Mouse (Mus musculus) forebrain, postnatal 0 days (tissue): ENCODE data around the gene Zfp646. TPM values are rescaled to one million over a fixed set of nuclear protein-coding genes. Genes with fewer than 3 reads are reported as not detected.

ENCODE experiments used
- ATAC-seq: fragments of 200-750 bp; cut with Nextera tagmentation; 2 replicates; pipeline ENCODE4 v1.8.0; 2017; ENCODE audit warnings: mild to moderate bottlenecking, moderate library complexity
- DNase-seq: peaks from one replicate; pipeline ENCODE4 v3.0.0-alpha.2; 2015
- H3K27ac ChIP-seq: fragments of 300-500 bp; sonication (generic); 2 replicates; pipeline ENCODE4 v1.5.1; 2014; ENCODE audit warnings: low read depth, mild to moderate bottlenecking, antibody characterized with exemption, low read length, moderate library complexity, mixed read lengths
- H3K27me3 ChIP-seq: fragments of 300-500 bp; sonication (generic); 2 replicates; pipeline ENCODE4 v1.6.1; 2014; ENCODE audit warnings: mild to moderate bottlenecking, low read length, mixed read lengths; ENCODE audit not compliant: insufficient read depth
- H3K36me3 ChIP-seq: fragments of 300-500 bp; sonication (generic); 2 replicates; pipeline ENCODE4 v1.6.1; 2014; ENCODE audit warnings: mild to moderate bottlenecking, moderate library complexity; ENCODE audit not compliant: insufficient read depth
- H3K4me1 ChIP-seq: fragments of 300-500 bp; sonication (generic); 2 replicates; pipeline ENCODE4 v1.6.1; 2014; ENCODE audit warnings: antibody characterized with exemption; ENCODE audit not compliant: insufficient read depth
- H3K4me2 ChIP-seq: fragments of 300-500 bp; sonication (generic); 2 replicates; pipeline ENCODE4 v1.6.1; 2014; ENCODE audit warnings: low read depth, mild to moderate bottlenecking, moderate library complexity
- H3K4me3 ChIP-seq: fragments of 300-500 bp; sonication (generic); 2 replicates; pipeline ENCODE4 v1.5.1; 2014; ENCODE audit warnings: low read depth, low read length, mixed read lengths
- H3K9ac ChIP-seq: fragments of 300-500 bp; sonication (generic); 2 replicates; pipeline ENCODE4 v1.6.1; 2014; ENCODE audit warnings: mild to moderate bottlenecking
- H3K9me3 ChIP-seq: fragments of 300-500 bp; sonication (generic); 2 replicates; pipeline ENCODE4 v1.6.1; 2016; ENCODE audit warnings: low read length
- CTCF ChIP-seq: sonication (generic); IDR thresholded peaks from 2 replicates; pipeline ENCODE4 v1.5.1; 2016; ENCODE audit warnings: antibody characterized with exemption, control low read depth, low read depth
- WGBS: fragments of 180-500 bp; shearing (Covaris S2); extraction: QIAGEN DNeasy Blood & Tissue Kit; methylation state at CpG from one replicate; pipeline ENCODE4 v1.1.7; 2014; 5-methylcytosine and 5-hydroxymethylcytosine counted together
- polyA plus RNA-seq: library from polyadenylated mRNA; unstranded; fragments of >200 nt; fragmentation: Nextera tagmentation; extraction: Ambion mirVana; gene quantifications from 2 replicates; pipeline ENCODE4 v1.2.1, GENCODE M21; 2015
- total RNA-seq: library from RNA; depleted of rRNA; stranded (reverse); fragments of >200 nt; gene quantifications from 2 replicates; pipeline ENCODE4 v1.2.3, GENCODE M21; 2014

Gene Zfp646
- total and polyA plus RNA-seq, 2 experiments from 2014 or later = 4.2 to 37.7 TPM

- H3K36me3 ChIP-seq = peaks cover 71% of the 10 kb centered on the region
- H3K4me1 ChIP-seq = no peaks in the 10 kb centered on the region; the same call in 1 of the 2 replicates
- no peak overlapping the region for H3K4me3 ChIP-seq
- H3K9ac ChIP-seq = no peak overlapping the region
- ATAC-seq (no peak), DNase-seq (no peak)
- H3K27ac ChIP-seq = no peak overlapping the region
- no peak overlapping the region for H3K4me2 ChIP-seq
- WGBS = 83% methylated on average over 12 of the region's 12 CpGs
- no peaks in the 10 kb centered on the region for H3K9me3 ChIP-seq
- no peaks in the 10 kb centered on the region for H3K27me3 ChIP-seq
- no peak for TF ChIP-seq CTCF
These were observed 4.4 kb downstream of the Zfp646 start for GRCm38 (mm10) chr7:127880431-127880830.

DNA sequence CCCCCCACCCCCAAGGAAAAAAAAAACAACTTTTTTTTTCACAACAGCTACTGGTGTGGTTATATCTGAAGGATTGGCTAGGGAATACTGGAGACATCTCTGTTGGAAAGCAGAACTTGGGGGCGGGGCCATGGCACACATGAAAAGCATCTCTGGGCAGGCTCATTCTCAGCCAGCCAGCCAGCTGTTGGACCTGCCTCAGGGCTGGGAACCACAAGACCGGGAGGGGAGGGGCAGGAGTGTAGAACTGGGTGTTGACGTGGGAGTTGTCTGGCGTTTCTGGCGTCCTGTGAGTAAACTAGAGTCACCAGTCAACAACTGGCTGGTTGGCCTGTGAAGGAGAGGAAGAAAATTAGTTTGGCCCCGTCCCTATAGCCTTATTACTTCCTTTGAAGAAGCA lies 9.9 kb downstream of the Zfp646 start:
- TF ChIP-seq CTCF = no peak
- Histone ChIP-seq H3K9ac (no peak overlapping the region), H3K36me3 (peaks cover 84% of the 10 kb centered on the region), H3K4me2 (no peak overlapping the region), H3K27me3 (no peaks in the 10 kb centered on the region), H3K4me1 (no peaks in the 10 kb centered on the region), H3K4me3 (no peak overlapping the region), H3K9me3 (no peaks in the 10 kb centered on the region), H3K27ac (no peak overlapping the region)
- whole genome bisulfite sequencing = 74% methylated on average over 6 of the region's 6 CpGs
- DNase-seq (no peak), ATAC-seq (no peak)

- ATAC-seq = no peak
- no peaks in the 10 kb centered on the region for H3K4me1 ChIP-seq
- H3K4me3 ChIP-seq = no peak overlapping the region
- H3K9me3 ChIP-seq = no peaks in the 10 kb centered on the region
- H3K27me3 ChIP-seq = no peaks in the 10 kb centered on the region
- no peak overlapping the region for H3K4me2 ChIP-seq
- H3K27ac ChIP-seq = no peak overlapping the region
- H3K9ac ChIP-seq = no peak overlapping the region
- no peak for DNase-seq
- TF ChIP-seq CTCF = no peak
- WGBS = 93% methylated on average over 6 of the region's 6 CpGs
- peaks cover 80% of the 10 kb centered on the region for H3K36me3 ChIP-seq
These were observed 10.5 kb downstream of the Zfp646 start for GRCm38 (mm10) chr7:127886551-127886950.

- Histone ChIP-seq H3K27ac (no peak overlapping the region), H3K36me3 (peaks cover 74% of the 10 kb centered on the region), H3K4me3 (no peak overlapping the region), H3K4me1 (no peaks in the 10 kb centered on the region), H3K9me3 (no peaks in the 10 kb centered on the region), H3K4me2 (no peak overlapping the region), H3K9ac (no peak overlapping the region), H3K27me3 (no peaks in the 10 kb centered on the region)
- no peak for TF ChIP-seq CTCF
- WGBS = 86% methylated on average over 8 of the region's 8 CpGs
- no peak for ATAC-seq
- DNase-seq = no peak
These were observed 11.2 kb downstream of the Zfp646 start for GRCm38 (mm10) chr7:127887191-127887590.

DNA sequence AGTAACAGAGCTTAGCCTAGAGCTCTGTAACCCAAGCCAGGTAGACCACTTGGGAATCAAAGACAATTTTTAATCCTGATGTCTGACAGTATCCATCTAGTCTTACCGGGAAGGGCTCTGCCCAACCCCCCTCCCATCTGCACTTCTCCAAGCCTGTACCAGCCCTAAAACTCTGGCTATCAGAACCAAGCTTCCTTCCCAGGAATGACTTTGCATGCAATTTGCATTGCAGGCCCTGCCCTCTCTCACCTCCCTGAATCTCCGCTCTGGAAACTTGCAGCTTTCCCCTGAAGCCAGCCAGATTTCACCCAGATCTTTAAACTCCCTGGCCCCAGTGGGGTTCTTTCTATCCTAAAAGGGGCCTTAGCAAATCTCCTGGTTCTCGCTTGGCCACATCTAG lies 11.8 kb downstream of the Zfp646 start:
- no peak for DNase-seq
- Histone ChIP-seq H3K27me3 (no peaks in the 10 kb centered on the region), H3K27ac (no peak overlapping the region), H3K36me3 (peaks cover 72% of the 10 kb centered on the region), H3K9me3 (no peaks in the 10 kb centered on the region), H3K4me3 (no peak overlapping the region), H3K9ac (no peak overlapping the region), H3K4me1 (no peaks in the 10 kb centered on the region), H3K4me2 (no peak overlapping the region)
- no peak for ATAC-seq
- WGBS = 82% methylated on average over 3 of the region's 3 CpGs
- TF ChIP-seq CTCF = no peak

- no peak for ATAC-seq
- H3K36me3 ChIP-seq = peaks cover 67% of the 10 kb centered on the region
- no peak for TF ChIP-seq CTCF
- H3K4me2 ChIP-seq = no peak overlapping the region
- no peak overlapping the region for H3K27ac ChIP-seq
- no peak overlapping the region for H3K4me3 ChIP-seq
- 69% methylated on average over 3 of the region's 3 CpGs for WGBS
- no peaks in the 10 kb centered on the region for H3K4me1 ChIP-seq
- no peaks in the 10 kb centered on the region for H3K27me3 ChIP-seq
- no peaks in the 10 kb centered on the region for H3K9me3 ChIP-seq
- no peak overlapping the region for H3K9ac ChIP-seq
- no peak for DNase-seq
These were observed 12.8 kb downstream of the Zfp646 start for GRCm38 (mm10) chr7:127888821-127889220.

DNA sequence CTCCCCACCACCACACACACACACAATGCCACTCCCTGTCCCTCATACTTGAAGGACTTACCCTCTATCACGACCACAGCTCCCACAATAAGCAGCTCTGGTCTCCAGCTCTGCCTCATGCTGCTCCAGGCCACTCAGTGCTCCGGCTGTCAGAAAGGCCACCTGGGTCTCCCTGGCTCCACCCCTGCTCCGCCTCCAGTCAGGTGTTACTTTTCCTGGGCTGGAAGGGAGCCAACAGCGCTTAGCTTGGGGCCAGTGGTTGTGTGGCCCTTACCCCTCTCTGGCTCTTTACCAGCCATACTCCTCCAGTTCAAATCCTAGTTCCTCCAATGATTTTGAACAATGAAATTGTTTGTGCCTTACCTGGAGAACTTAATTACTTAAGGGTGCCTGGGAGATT lies 14.8 kb downstream of the Zfp646 start, which contains the start of gene Prss53:
Gene Prss53, minus strand, starts transcription at position 173 of the 400 bp plus-strand sequence.
- Histone ChIP-seq H3K4me2 (no peak within 1 kb of the TSS), H3K27me3 (no peaks in the 10 kb centered on the region), H3K4me3 (no peak within 1 kb of the TSS), H3K27ac (no peak within 1 kb of the TSS), H3K36me3 (peaks cover 50% of the 10 kb centered on the region), H3K4me1 (peaks cover 5% of the 10 kb centered on the region; the same call in 1 of the 2 replicates), H3K9ac (no peak within 1 kb of the TSS), H3K9me3 (no peaks in the 10 kb centered on the region)
- no peak for ATAC-seq
- no peak for TF ChIP-seq CTCF
- DNase-seq = no peak
- 36% methylated on average over 4 of the region's 4 CpGs for WGBS

DNA sequence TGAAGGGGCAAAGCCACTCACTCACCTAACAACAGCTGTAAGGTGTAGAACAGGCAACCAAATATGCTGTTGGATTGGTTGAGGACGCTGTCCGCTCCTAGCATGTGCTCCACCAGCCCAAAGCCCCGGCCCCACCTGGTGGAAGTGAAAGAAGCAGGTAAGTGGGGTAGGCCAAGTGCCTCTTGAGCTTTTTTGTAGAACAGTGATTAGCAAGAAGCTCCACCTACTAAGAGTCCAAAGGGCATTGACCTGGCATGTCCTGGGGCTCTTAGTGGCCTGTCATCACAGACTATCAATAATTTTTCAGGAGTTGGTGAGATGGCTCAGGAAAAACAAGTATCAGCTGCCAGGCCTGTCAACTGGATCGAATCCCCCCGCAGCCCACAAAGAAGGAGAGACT lies 18.5 kb downstream of the Zfp646 start:
- Histone ChIP-seq H3K4me2 (peak overlapping the region; percentile 71; the same call in 1 of the 2 replicates), H3K4me3 (no peak overlapping the region), H3K27me3 (no peaks in the 10 kb centered on the region), H3K27ac (no peak overlapping the region), H3K36me3 (peaks cover 17% of the 10 kb centered on the region), H3K9me3 (no peaks in the 10 kb centered on the region), H3K4me1 (peaks cover 6% of the 10 kb centered on the region; the same call in 1 of the 2 replicates), H3K9ac (no peak overlapping the region)
- ATAC-seq (no peak), DNase-seq (no peak)
- WGBS = 86% methylated on average over 5 of the region's 5 CpGs
- TF ChIP-seq CTCF = no peak
